In the genomic region with DNA sequence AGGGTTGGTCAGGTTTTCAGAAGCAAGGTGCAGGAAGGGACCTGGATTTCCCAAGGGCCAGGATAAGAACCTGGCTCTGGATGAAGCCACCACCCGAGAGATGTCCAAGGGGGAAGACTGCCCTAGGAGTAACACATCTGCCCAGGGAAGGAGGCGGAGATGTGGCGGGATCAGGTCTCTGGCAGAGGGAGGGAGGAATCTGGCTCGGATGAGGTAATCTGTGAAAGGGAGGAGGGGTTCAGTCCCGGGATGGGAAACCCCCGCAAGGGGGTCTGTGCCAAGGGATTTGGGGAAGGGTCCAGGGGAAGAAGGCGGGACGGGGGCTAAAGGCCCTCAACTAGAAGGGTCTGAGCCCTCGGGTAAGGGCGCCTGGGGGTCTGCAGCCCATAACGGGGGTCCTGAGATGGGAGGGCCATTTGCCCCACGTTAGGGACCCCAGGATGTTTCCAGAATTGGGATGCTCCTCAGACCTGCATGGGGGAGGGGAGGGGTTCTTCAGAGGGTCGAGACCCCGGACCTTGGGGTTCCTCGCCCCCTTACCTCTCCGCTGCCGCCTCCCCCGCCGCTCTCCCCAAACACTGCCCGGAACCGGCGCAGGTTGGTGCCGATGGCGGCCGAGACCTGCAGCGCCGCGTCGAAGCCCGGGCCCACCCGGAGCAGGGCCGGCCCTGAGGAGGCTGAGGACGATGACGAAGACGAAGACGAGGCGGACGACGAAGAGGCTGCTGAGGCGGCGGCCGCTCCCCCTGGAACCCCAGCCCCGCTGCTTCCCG, we compare ENCODE assay signal across 8 mouse cellular contexts. TPM values are rescaled to one million over a fixed set of nuclear protein-coding genes. Genes with fewer than 3 reads are reported as not detected.
A peak's percentile ranks its signal among the peaks of the same experiment; 100 is the strongest.
DNase-seq lines count a peak whose midpoint lies in the region; ATAC-seq and TF ChIP-seq lines count a peak whose summit lies in the region.

No protein-coding gene starts in this region.

- peak overlapping the region; percentile 96 for H3K4me2 ChIP-seq in embryonic facial prominence, embryonic 14.5 days (ENCODE audit: low read depth, low read length)
- peak overlapping the region; percentile 91 for H3K4me2 ChIP-seq in hindbrain, embryonic 11.5 days (replicated peaks; ENCODE audit: low read depth, low read length)
- H3K4me2 ChIP-seq in neural tube, embryonic 11.5 days (ENCODE audit: low read depth): peak overlapping the region; percentile 97

- ATAC-seq in megakaryocyte, adult 5-6 weeks (ENCODE audit: poor library complexity, severe bottlenecking): no peak
- peak; percentile 1 for ATAC-seq in embryonic facial prominence, embryonic 14.5 days (ENCODE audit: low read depth)
- ATAC-seq in hindbrain, embryonic 11.5 days (ENCODE audit: low FRiP score): peak; percentile 4
- no peak for ATAC-seq in neural tube, embryonic 11.5 days (ENCODE audit: insufficient read depth, low FRiP score, low TSS enrichment)

- peak overlapping the region; percentile 94 for H3K9ac ChIP-seq in embryonic facial prominence, embryonic 14.5 days (ENCODE audit: low read depth, low read length)
- H3K9ac ChIP-seq in hindbrain, embryonic 11.5 days (ENCODE audit: low read depth, low read length): peak overlapping the region; percentile 98
- peak overlapping the region; percentile 99 for H3K9ac ChIP-seq in liver, adult 2 months (ENCODE audit: low read depth, low read length)
- H3K9ac ChIP-seq in neural tube, embryonic 11.5 days (ENCODE audit: low read length): peak overlapping the region; percentile 95

- H3K4me3 ChIP-seq in megakaryocyte, embryonic 14.5 days (replicated peaks): peak overlapping the region; percentile 96
- H3K4me3 ChIP-seq in embryonic facial prominence, embryonic 14.5 days (ENCODE audit: low read depth, low read length): peak overlapping the region; percentile 83
- peak overlapping the region; percentile 99 for H3K4me3 ChIP-seq in hindbrain, embryonic 11.5 days (ENCODE audit: low read depth, low read length)
- peak overlapping the region; percentile 100 for H3K4me3 ChIP-seq in liver, adult 2 months (ENCODE audit: insufficient read depth, low read depth, low read length)
- H3K4me3 ChIP-seq in neural tube, embryonic 11.5 days (ENCODE audit: low read depth, low read length): peak overlapping the region; percentile 99

- H3K79me2 ChIP-seq in liver, adult 2 months (ENCODE audit: control insufficient read depth, insufficient read depth, low read length): peaks cover 35% of the 10 kb centered on the region

- H3K27ac ChIP-seq in embryonic facial prominence, embryonic 14.5 days (replicated peaks; ENCODE audit: low read depth, low read length): peak overlapping the region; percentile 98
- H3K27ac ChIP-seq in hindbrain, embryonic 11.5 days (ENCODE audit: low read depth, low read length): peak overlapping the region; percentile 99
- H3K27ac ChIP-seq in liver, adult 2 months (replicated peaks; ENCODE audit: insufficient read depth, low read depth, low read length): peak overlapping the region; percentile 52
- H3K27ac ChIP-seq in neural tube, embryonic 11.5 days (ENCODE audit: low read depth, low read length): peak overlapping the region; percentile 98

- under 1% methylated on average over 33 of the region's 44 CpGs for WGBS in embryonic facial prominence, embryonic 14.5 days
- WGBS in hindbrain, embryonic 11.5 days: 1% methylated on average over 40 of the region's 44 CpGs
- under 1% methylated on average over 44 of the region's 44 CpGs for WGBS in liver, adult 2 months
- under 1% methylated on average over 36 of the region's 44 CpGs for WGBS in neural tube, embryonic 11.5 days

- no peak for TF ChIP-seq CTCF in liver, adult 2 months (IDR thresholded peaks at IDR 0.05; ENCODE audit: low read depth, low read length)

- peaks cover 67% of the 10 kb centered on the region for H3K4me1 ChIP-seq in megakaryocyte, embryonic 14.5 days
- H3K4me1 ChIP-seq in embryonic facial prominence, embryonic 14.5 days (ENCODE audit: control insufficient read depth, insufficient read depth, low read length): peaks cover 21% of the 10 kb centered on the region
- peaks cover 5% of the 10 kb centered on the region; the same call in 1 of the 2 replicates for H3K4me1 ChIP-seq in hindbrain, embryonic 11.5 days (replicated peaks; ENCODE audit: control insufficient read depth, insufficient read depth, low read length)
- H3K4me1 ChIP-seq in liver, adult 2 months (ENCODE audit: control insufficient read depth, insufficient read depth, low read length): peaks cover 20% of the 10 kb centered on the region
- H3K4me1 ChIP-seq in neural tube, embryonic 11.5 days (ENCODE audit: control insufficient read depth, insufficient read depth, low read length): peaks cover 20% of the 10 kb centered on the region

- no peak for TF ChIP-seq POLR2A in liver, adult 2 months (IDR thresholded peaks at IDR 0.05; ENCODE audit: extremely low read depth, insufficient read depth, low read length)

- H3K36me3 ChIP-seq in megakaryocyte, embryonic 14.5 days (replicated peaks; ENCODE audit: low read length): peaks cover 30% of the 10 kb centered on the region
- no peaks in the 10 kb centered on the region for H3K36me3 ChIP-seq in embryonic facial prominence, embryonic 14.5 days (ENCODE audit: control insufficient read depth, insufficient read depth, low read length)
- H3K36me3 ChIP-seq in hindbrain, embryonic 11.5 days (ENCODE audit: control insufficient read depth, insufficient read depth, low read length): no peaks in the 10 kb centered on the region; the same call in 1 of the 2 replicates
- H3K36me3 ChIP-seq in liver, adult 2 months (ENCODE audit: control insufficient read depth, insufficient read depth, low read length): no peaks in the 10 kb centered on the region
- H3K36me3 ChIP-seq in neural tube, embryonic 11.5 days (ENCODE audit: control insufficient read depth, insufficient read depth, low read length): no peaks in the 10 kb centered on the region

- peak; percentile 28 to 30 for DNase-seq in adrenal gland, adult 18-20 months (ENCODE audit: low spot score in 2 of 2)
- DNase-seq in embryonic facial prominence, embryonic 14.5 days (ENCODE audit: low spot score): peak; percentile 49
- peak; percentile 50 for DNase-seq in hindbrain, embryonic 11.5 days (ENCODE audit: low spot score)
- no peak for DNase-seq in liver, adult 2 months (ENCODE audit: extremely low read depth, low read depth, low spot score)
- DNase-seq in neural tube, embryonic 11.5 days (ENCODE audit: low spot score): peak; percentile 29
- DNase-seq in c-Kit-positive CD71-positive TER-119-positive erythroid progenitor cells, embryonic 14.5 days (ENCODE audit: low spot score): no peak

- H3K27me3 ChIP-seq in megakaryocyte, embryonic 14.5 days (replicated peaks): no peaks in the 10 kb centered on the region
- H3K27me3 ChIP-seq in embryonic facial prominence, embryonic 14.5 days (replicated peaks; ENCODE audit: control insufficient read depth, insufficient read depth, low read length): no peaks in the 10 kb centered on the region
- no peaks in the 10 kb centered on the region for H3K27me3 ChIP-seq in hindbrain, embryonic 11.5 days (ENCODE audit: control insufficient read depth, insufficient read depth, low read length)
- H3K27me3 ChIP-seq in liver, adult 2 months (ENCODE audit: control insufficient read depth, insufficient read depth, low read length): no peaks in the 10 kb centered on the region
- H3K27me3 ChIP-seq in neural tube, embryonic 11.5 days (ENCODE audit: control insufficient read depth, insufficient read depth, low read length): no peaks in the 10 kb centered on the region

- no peaks in the 10 kb centered on the region for H3K9me3 ChIP-seq in megakaryocyte, embryonic 14.5 days
- H3K9me3 ChIP-seq in embryonic facial prominence, embryonic 14.5 days (ENCODE audit: control insufficient read depth, low read length): no peaks in the 10 kb centered on the region
- H3K9me3 ChIP-seq in hindbrain, embryonic 11.5 days (ENCODE audit: control insufficient read depth, low read length): no peaks in the 10 kb centered on the region
- no peaks in the 10 kb centered on the region for H3K9me3 ChIP-seq in neural tube, embryonic 11.5 days (ENCODE audit: control insufficient read depth, low read length)

RNA-seq across cellular contexts. Expression of gene Kmt2a, which starts 0.6 kb away (rescaled TPM):
- polyA plus RNA-seq in megakaryocyte, embryonic 14.5 days (2012; ENCODE audit: insufficient read depth, low replicate concordance): 3.1 and 5.9 TPM in 2 replicates
- total RNA-seq in megakaryocyte, adult 5-6 weeks (2015): 32.8 and 44.7 TPM in 2 replicates
- 5.5 and 15.9 TPM in 2 replicates for total RNA-seq in megakaryocyte, adult 5-6 weeks (2017)
- 10 to 100 TPM; 27.2 to 32.1 TPM for total RNA-seq in adrenal gland, adult 18-20 months (2021)
- polyA plus RNA-seq in embryonic facial prominence, embryonic 14.5 days (2014; fragmentation: Nextera tagmentation; extraction: Ambion mirVana): 12.0 and 12.3 TPM in 2 replicates
- 17.3 and 26.2 TPM in 2 replicates for polyA plus RNA-seq in hindbrain, embryonic 11.5 days (2014; fragmentation: Nextera tagmentation; extraction: Ambion mirVana)
- 1.9 and 2.8 TPM in 2 replicates for total RNA-seq in liver, adult 2 months (2014; rRNA removed)
- polyA plus RNA-seq in liver, adult 2 months (2012; rRNA removed): 3.9 and 5.3 TPM in 2 replicates
- polyA plus RNA-seq in neural tube, embryonic 11.5 days (2014; fragmentation: Nextera tagmentation; extraction: Ambion mirVana): 13.4 and 13.5 TPM in 2 replicates

RNA-seq across cellular contexts. Expression of gene Atp5l, which starts 40.0 kb away (rescaled TPM):
- polyA plus RNA-seq in megakaryocyte, embryonic 14.5 days (2012; ENCODE audit: insufficient read depth, low replicate concordance): 26.7 and 39.7 TPM in 2 replicates
- total RNA-seq in megakaryocyte, adult 5-6 weeks (2015): 490 and 523 TPM in 2 replicates
- total RNA-seq in megakaryocyte, adult 5-6 weeks (2017): 117 and 122 TPM in 2 replicates
- 100 to 1,000 TPM; 593 to 763 TPM for total RNA-seq in adrenal gland, adult 18-20 months (2021)
- polyA plus RNA-seq in embryonic facial prominence, embryonic 14.5 days (2014; fragmentation: Nextera tagmentation; extraction: Ambion mirVana): 681 and 870 TPM in 2 replicates
- 592 and 606 TPM in 2 replicates for polyA plus RNA-seq in hindbrain, embryonic 11.5 days (2014; fragmentation: Nextera tagmentation; extraction: Ambion mirVana)
- 572 and 586 TPM in 2 replicates for total RNA-seq in liver, adult 2 months (2014; rRNA removed)
- 230 and 372 TPM in 2 replicates for polyA plus RNA-seq in liver, adult 2 months (2012; rRNA removed)
- 555 and 597 TPM in 2 replicates for polyA plus RNA-seq in neural tube, embryonic 11.5 days (2014; fragmentation: Nextera tagmentation; extraction: Ambion mirVana)

Comparison
In these comparisons a context has a peak if more than half of its experiments do, and no peak if none do; other contexts are left out.
1. ATAC-seq: peak in embryonic facial prominence, embryonic 14.5 days (single experiment) and hindbrain, embryonic 11.5 days (single experiment); none in megakaryocyte, adult 5-6 weeks (single experiment) and neural tube, embryonic 11.5 days (single experiment).
2. DNase-seq: peak in adrenal gland, adult 18-20 months (2 of 2), embryonic facial prominence, embryonic 14.5 days (single experiment), hindbrain, embryonic 11.5 days (single experiment) and neural tube, embryonic 11.5 days (single experiment); none in liver, adult 2 months (single experiment) and c-Kit-positive CD71-positive TER-119-positive erythroid progenitor cells, embryonic 14.5 days (single experiment).
3. Peak in every context shown above with its lines, with median percentiles within 50 percentile points of each other: H3K4me3 ChIP-seq, H3K27ac ChIP-seq, H3K4me2 ChIP-seq and H3K9ac ChIP-seq.